Mouse (Mus musculus): Measurements from ENCODE around the gene Usp30.

GRCm38 (mm10) chr5:114024390-114024789 is 40.9 kb upstream of the Usp30 start:
- no peak for TF ChIP-seq EP300 (IDR thresholded peaks at IDR 0.05; ENCODE audit: low read depth)
- TF ChIP-seq CTCF (IDR thresholded peaks at IDR 0.05; ENCODE audit: low read depth), result no peak

All from heart, postnatal 0 days (tissue).